Mouse (Mus musculus): ENCODE measurements around the gene Gm30083. TPM values are rescaled to one million over a fixed set of nuclear protein-coding genes. Genes with fewer than 3 reads are reported as not detected.

Gm30083 gene
- polyA plus RNA-seq, 1 experiment from 2014 or later: not detected

DNA sequence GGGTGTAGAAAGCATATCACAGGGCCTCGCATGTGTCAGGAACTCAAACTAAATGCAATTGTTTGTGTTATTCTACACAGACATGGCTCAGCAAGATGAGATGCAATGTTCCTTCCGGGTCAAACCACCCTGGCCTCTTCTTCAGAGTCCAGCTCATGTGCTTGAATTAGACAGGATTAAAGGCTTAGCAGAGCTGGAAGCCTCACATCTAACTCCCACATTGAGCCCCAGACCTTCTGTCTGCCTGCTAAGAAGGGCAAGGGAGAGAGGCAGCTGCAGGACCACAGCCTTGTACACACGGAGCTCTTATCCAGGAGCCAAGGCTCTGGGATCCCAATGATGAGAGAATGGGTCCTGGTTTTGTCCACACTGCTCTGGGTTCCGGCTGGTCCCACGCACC lies 61.2 kb downstream of the Gm30083 start, which contains the start of gene Rbp3:
TSS of gene Rbp3 (plus strand) at position 243 of the 400 bp plus-strand sequence.
- Histone ChIP-seq H3K4me3 (ENCODE audit: low read depth, low read length) (no peak within 1 kb of the TSS), H3K4me1 (ENCODE audit: control insufficient read depth, insufficient read depth, low read length) (no peaks in the 10 kb centered on the region), H3K36me3 (ENCODE audit: control insufficient read depth, insufficient read depth, low read length) (no peaks in the 10 kb centered on the region), H3K27ac (replicated peaks; ENCODE audit: low read depth, low read length) (no peak within 1 kb of the TSS), H3K9me3 (ENCODE audit: control insufficient read depth, low read length) (no peaks in the 10 kb centered on the region), H3K9ac (ENCODE audit: low read depth, low read length) (no peak within 1 kb of the TSS), H3K4me2 (ENCODE audit: low read depth, low read length) (no peak within 1 kb of the TSS), H3K27me3 (replicated peaks; ENCODE audit: control insufficient read depth, insufficient read depth, low read length) (no peaks in the 10 kb centered on the region)
- no peak for DNase-seq (ENCODE audit: low spot score)
- whole genome bisulfite sequencing: 84% methylated on average over 5 of the region's 5 CpGs
- no peak for ATAC-seq (ENCODE audit: low read depth)

DNA sequence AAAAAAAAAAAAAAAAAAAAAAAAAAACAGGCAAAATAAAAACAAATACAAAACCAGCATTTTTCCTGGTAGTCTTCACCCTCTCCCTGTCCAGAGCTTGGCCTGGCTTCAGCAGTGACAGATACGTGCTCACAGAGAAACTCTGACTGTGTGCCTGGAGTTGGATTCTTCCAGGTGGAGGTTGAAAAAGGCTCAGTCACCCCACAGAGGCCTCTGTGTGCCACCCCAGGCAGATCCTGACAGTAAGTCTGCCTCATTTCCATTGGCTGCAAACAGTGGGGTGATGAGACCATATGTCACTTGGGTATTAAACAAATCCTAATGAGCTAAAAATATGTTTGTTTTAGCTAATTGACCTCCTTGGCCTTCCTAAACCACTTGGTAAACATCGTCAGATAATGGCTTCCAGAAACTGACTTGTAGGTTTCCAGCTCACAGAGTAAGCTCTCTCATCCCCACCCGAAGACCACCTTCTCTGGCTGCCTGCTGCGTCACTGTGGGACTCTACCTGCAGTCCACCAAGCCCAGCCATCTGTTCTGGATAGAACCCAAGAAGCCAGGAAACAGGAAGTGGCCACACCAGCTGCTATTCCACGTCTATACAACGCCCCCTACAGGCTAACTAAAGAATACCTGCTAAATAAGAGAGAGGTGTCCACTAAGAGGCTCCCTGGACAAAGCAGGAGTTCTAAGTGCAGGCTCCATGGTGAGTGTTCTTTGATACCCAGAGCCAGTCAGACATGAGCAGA lies 62.6 kb downstream of the Gm30083 start:
- Histone ChIP-seq H3K9me3 (ENCODE audit: control insufficient read depth, low read length) (no peaks in the 10 kb centered on the region), H3K27ac (replicated peaks; ENCODE audit: low read depth, low read length) (no peak overlapping the region), H3K4me1 (ENCODE audit: control insufficient read depth, insufficient read depth, low read length) (no peaks in the 10 kb centered on the region), H3K36me3 (ENCODE audit: control insufficient read depth, insufficient read depth, low read length) (no peaks in the 10 kb centered on the region), H3K27me3 (replicated peaks; ENCODE audit: control insufficient read depth, insufficient read depth, low read length) (no peaks in the 10 kb centered on the region), H3K9ac (ENCODE audit: low read depth, low read length) (no peak overlapping the region), H3K4me3 (ENCODE audit: low read depth, low read length) (no peak overlapping the region), H3K4me2 (ENCODE audit: low read depth, low read length) (no peak overlapping the region)
- WGBS: 31% methylated on average over 6 of the region's 6 CpGs
- DNase-seq (ENCODE audit: low spot score): no peak
- ATAC-seq (ENCODE audit: low read depth): no peak

DNA sequence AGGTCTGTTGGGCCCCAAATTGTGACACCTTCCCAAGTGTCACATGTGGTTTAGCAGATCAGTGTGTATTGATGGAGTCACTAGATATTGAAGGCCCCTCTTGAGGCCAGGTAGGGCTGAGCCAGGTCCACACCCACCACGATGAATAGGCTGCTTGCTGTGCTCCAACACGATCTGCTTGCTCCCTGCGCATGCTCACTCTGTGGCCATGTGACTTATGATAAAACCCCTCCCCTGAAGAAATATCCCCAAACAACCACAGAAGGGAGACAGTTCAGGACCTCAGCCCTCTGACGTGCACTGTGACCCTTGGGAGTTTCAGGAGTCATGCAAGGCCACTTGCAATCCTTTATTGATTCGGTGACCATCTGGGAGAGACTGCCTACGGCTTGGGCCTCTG lies 68.9 kb downstream of the Gm30083 start:
- DNase-seq (ENCODE audit: low spot score) (no peak), ATAC-seq (ENCODE audit: low read depth) (no peak)
- WGBS: 74% methylated on average over 6 of the region's 6 CpGs
- Histone ChIP-seq H3K9ac (ENCODE audit: low read depth, low read length) (no peak overlapping the region), H3K4me1 (ENCODE audit: control insufficient read depth, insufficient read depth, low read length) (no peaks in the 10 kb centered on the region), H3K36me3 (ENCODE audit: control insufficient read depth, insufficient read depth, low read length) (no peaks in the 10 kb centered on the region), H3K27me3 (replicated peaks; ENCODE audit: control insufficient read depth, insufficient read depth, low read length) (no peaks in the 10 kb centered on the region), H3K27ac (replicated peaks; ENCODE audit: low read depth, low read length) (no peak overlapping the region), H3K4me2 (ENCODE audit: low read depth, low read length) (no peak overlapping the region), H3K9me3 (ENCODE audit: control insufficient read depth, low read length) (no peaks in the 10 kb centered on the region), H3K4me3 (ENCODE audit: low read depth, low read length) (no peak overlapping the region)

DNA sequence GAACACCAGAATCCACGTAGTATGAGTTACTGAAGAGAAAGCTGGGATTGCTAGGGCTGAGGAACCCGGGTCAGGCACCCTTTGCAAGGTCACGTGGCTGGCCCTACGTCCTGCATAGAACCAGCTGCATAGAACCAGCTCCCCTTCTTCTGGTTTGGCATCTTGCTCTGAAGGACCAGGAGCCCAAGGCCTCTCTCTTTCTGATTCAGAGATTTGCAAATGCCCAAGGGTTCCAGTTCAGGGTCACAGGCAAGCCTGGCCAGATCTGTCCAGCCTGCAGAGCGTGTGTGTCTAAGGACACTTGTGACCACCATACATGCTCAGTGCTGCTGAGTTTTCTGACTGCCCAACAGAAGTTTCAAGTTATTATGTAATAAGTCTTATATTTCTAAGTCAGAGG lies 72.8 kb downstream of the Gm30083 start:
- no peaks in the 10 kb centered on the region for H3K36me3 ChIP-seq (ENCODE audit: control insufficient read depth, insufficient read depth, low read length)
- no peak overlapping the region for H3K9ac ChIP-seq (ENCODE audit: low read depth, low read length)
- 73% methylated on average over 5 of the region's 5 CpGs for WGBS
- no peaks in the 10 kb centered on the region for H3K27me3 ChIP-seq (replicated peaks; ENCODE audit: control insufficient read depth, insufficient read depth, low read length)
- no peak overlapping the region for H3K4me2 ChIP-seq (ENCODE audit: low read depth, low read length)
- H3K27ac ChIP-seq (replicated peaks; ENCODE audit: low read depth, low read length): no peak overlapping the region
- H3K4me1 ChIP-seq (ENCODE audit: control insufficient read depth, insufficient read depth, low read length): no peaks in the 10 kb centered on the region
- H3K9me3 ChIP-seq (ENCODE audit: control insufficient read depth, low read length): no peaks in the 10 kb centered on the region
- ATAC-seq (ENCODE audit: low read depth): no peak
- DNase-seq (ENCODE audit: low spot score): no peak
- no peak overlapping the region for H3K4me3 ChIP-seq (ENCODE audit: low read depth, low read length)

DNA sequence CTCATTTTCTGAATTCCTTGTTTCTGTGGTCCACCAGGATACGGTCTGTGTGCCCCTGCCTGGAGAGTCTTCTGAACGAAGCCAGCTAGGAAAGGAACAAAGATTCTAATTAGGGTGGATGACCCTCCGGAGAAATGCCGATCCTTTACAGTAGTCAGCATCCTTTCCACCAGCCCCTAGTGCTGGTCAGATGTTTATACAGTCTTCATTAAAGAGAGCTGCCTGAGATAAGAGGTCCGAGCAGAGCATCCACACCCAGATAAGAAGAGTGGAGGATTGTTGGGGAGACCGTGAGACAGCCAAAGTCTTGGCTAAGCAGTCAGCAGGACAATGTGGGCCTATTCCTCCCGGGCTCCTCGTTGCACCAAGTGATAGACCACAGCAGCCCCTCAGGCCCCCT lies 74.2 kb downstream of the Gm30083 start, which contains the start of gene Gdf2:
TSS of gene Gdf2 (plus strand) at position 301 of the 400 bp plus-strand sequence.
- Histone ChIP-seq H3K9ac (ENCODE audit: low read depth, low read length) (no peak within 1 kb of the TSS), H3K4me3 (ENCODE audit: low read depth, low read length) (no peak within 1 kb of the TSS), H3K9me3 (ENCODE audit: control insufficient read depth, low read length) (no peaks in the 10 kb centered on the region), H3K4me1 (ENCODE audit: control insufficient read depth, insufficient read depth, low read length) (no peaks in the 10 kb centered on the region), H3K4me2 (ENCODE audit: low read depth, low read length) (no peak within 1 kb of the TSS), H3K36me3 (ENCODE audit: control insufficient read depth, insufficient read depth, low read length) (no peaks in the 10 kb centered on the region), H3K27me3 (replicated peaks; ENCODE audit: control insufficient read depth, insufficient read depth, low read length) (no peaks in the 10 kb centered on the region), H3K27ac (replicated peaks; ENCODE audit: low read depth, low read length) (no peak within 1 kb of the TSS)
- no peak for ATAC-seq (ENCODE audit: low read depth)
- WGBS: 69% methylated on average over 8 of the region's 8 CpGs
- no peak for DNase-seq (ENCODE audit: low spot score)

DNA sequence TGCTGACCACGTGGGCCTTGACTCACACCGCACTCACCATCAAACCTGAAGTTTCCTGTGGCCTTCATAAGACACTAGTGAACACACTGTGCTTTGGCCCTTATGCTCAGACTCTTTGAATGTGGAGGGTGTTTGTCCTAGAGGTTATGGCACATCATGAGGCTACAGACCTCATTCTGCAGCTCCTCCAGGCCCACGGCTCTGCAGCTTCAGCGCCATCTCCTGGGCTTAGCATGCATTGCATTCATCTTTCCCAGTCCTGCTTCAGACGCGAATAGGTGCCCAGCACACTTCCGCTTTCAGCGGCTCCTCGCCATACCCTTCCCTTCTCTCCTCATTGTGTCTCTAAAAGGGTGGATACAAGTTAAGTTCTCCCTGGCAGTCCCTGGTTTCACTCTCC lies 75.9 kb downstream of the Gm30083 start:
- no peak overlapping the region for H3K4me3 ChIP-seq (ENCODE audit: low read depth, low read length)

More for the DNA sequence above, 75.9 kb downstream of the Gm30083 start:
- Histone ChIP-seq H3K9me3 (ENCODE audit: control insufficient read depth, low read length) (no peaks in the 10 kb centered on the region), H3K4me2 (ENCODE audit: low read depth, low read length) (peak overlapping the region; percentile 29; the same call in 1 of the 2 replicates), H3K4me1 (ENCODE audit: control insufficient read depth, insufficient read depth, low read length) (no peaks in the 10 kb centered on the region), H3K9ac (ENCODE audit: low read depth, low read length) (no peak overlapping the region), H3K27ac (replicated peaks; ENCODE audit: low read depth, low read length) (no peak overlapping the region), H3K27me3 (replicated peaks; ENCODE audit: control insufficient read depth, insufficient read depth, low read length) (no peaks in the 10 kb centered on the region), H3K36me3 (ENCODE audit: control insufficient read depth, insufficient read depth, low read length) (peaks cover 8% of the 10 kb centered on the region; the same call in 1 of the 2 replicates)
- 31% methylated on average over 9 of the region's 9 CpGs for WGBS
- peak; percentile 67 for DNase-seq (ENCODE audit: low spot score)
- ATAC-seq (ENCODE audit: low read depth): peak; percentile 16; the same call in 1 of the 2 replicates

Other genes starting within 250 kb of the Gm30083 start
- gene Gdf10, start 91.6 kb downstream of the Gm30083 start, polyA plus RNA-seq (2014; fragmentation: Nextera tagmentation; extraction: Ambion mirVana): 34.2 and 35.8 TPM in 2 replicates
- gene Gdf2, start 74.1 kb downstream of the Gm30083 start, polyA plus RNA-seq (2014; fragmentation: Nextera tagmentation; extraction: Ambion mirVana): not detected in 2 replicates
- gene Rbp3, start 61.2 kb downstream of the Gm30083 start, polyA plus RNA-seq (2014; fragmentation: Nextera tagmentation; extraction: Ambion mirVana): not detected in 2 replicates
- 0.13 and 0.14 TPM in 2 replicates for gene Zfp488, start 36.4 kb downstream of the Gm30083 start, polyA plus RNA-seq (2014; fragmentation: Nextera tagmentation; extraction: Ambion mirVana)
- not detected in 2 replicates for gene Gm5460, start 1.6 kb upstream of the Gm30083 start, polyA plus RNA-seq (2014; fragmentation: Nextera tagmentation; extraction: Ambion mirVana)
- gene Antxrl, start 37.5 kb upstream of the Gm30083 start, polyA plus RNA-seq (2014; fragmentation: Nextera tagmentation; extraction: Ambion mirVana): not detected in 2 replicates
- 25.3 and 34.6 TPM in 2 replicates for gene Anxa8, start 70.8 kb upstream of the Gm30083 start, polyA plus RNA-seq (2014; fragmentation: Nextera tagmentation; extraction: Ambion mirVana)
- gene A630023A22Rik, start 87.6 kb upstream of the Gm30083 start, polyA plus RNA-seq (2014; fragmentation: Nextera tagmentation; extraction: Ambion mirVana): not detected in 2 replicates
- gene Npy4r, start 137.3 kb upstream of the Gm30083 start, polyA plus RNA-seq (2014; fragmentation: Nextera tagmentation; extraction: Ambion mirVana): 0.26 TPM in 1 of 2 replicates, not detected in the other
- gene Gprin2, start 186.5 kb upstream of the Gm30083 start, polyA plus RNA-seq (2014; fragmentation: Nextera tagmentation; extraction: Ambion mirVana): 0.84 and 1.1 TPM in 2 replicates
- 0.25 and 0.60 TPM in 2 replicates for gene Syt15, start 204.4 kb upstream of the Gm30083 start, polyA plus RNA-seq (2014; fragmentation: Nextera tagmentation; extraction: Ambion mirVana)